Mouse (Mus musculus) liver, postnatal 0 days (tissue): Measurements from ENCODE around the gene Nod2. TPM values are rescaled to one million over a fixed set of nuclear protein-coding genes. Genes with fewer than 3 reads are reported as not detected.

ENCODE experiments used
- ATAC-seq: fragments of 200-750 bp; cut with Nextera tagmentation; 2 replicates; pipeline ENCODE4 v1.8.0; 2017; ENCODE audit warnings: mild to moderate bottlenecking, moderate library complexity
- DNase-seq: peaks from one replicate; pipeline ENCODE4 v3.0.0-alpha.2; 2016
- H3K27ac ChIP-seq: fragments of 300-500 bp; sonication (generic); 2 replicates; pipeline ENCODE4 v1.5.1; 2014; ENCODE audit warnings: antibody characterized with exemption, moderate library complexity, mild to moderate bottlenecking, low read depth
- H3K27me3 ChIP-seq: fragments of 300-500 bp; sonication (generic); 2 replicates; pipeline ENCODE4 v1.6.1; 2014; ENCODE audit warnings: low read length, control low read depth, mixed read lengths; ENCODE audit not compliant: insufficient read depth
- H3K36me3 ChIP-seq: fragments of 300-500 bp; sonication (generic); replicated peaks from 2 replicates; pipeline ENCODE4 v1.6.1; 2014; ENCODE audit warnings: mild to moderate bottlenecking, control low read depth, low read length, moderate library complexity, mixed read lengths; ENCODE audit not compliant: insufficient read depth
- H3K4me1 ChIP-seq: fragments of 300-500 bp; sonication (generic); 2 replicates; pipeline ENCODE4 v1.6.1; 2014; ENCODE audit warnings: antibody characterized with exemption, mild to moderate bottlenecking, control low read depth; ENCODE audit not compliant: insufficient read depth
- H3K4me2 ChIP-seq: fragments of 300-500 bp; sonication (generic); 2 replicates; pipeline ENCODE4 v1.6.1; 2014; ENCODE audit warnings: low read depth, mild to moderate bottlenecking, low read length, moderate library complexity, mixed read lengths
- H3K4me3 ChIP-seq: fragments of 300-500 bp; sonication (generic); 2 replicates; pipeline ENCODE4 v1.5.1; 2014; ENCODE audit warnings: low read depth, low read length
- H3K9ac ChIP-seq: fragments of 300-500 bp; sonication (generic); replicated peaks from 2 replicates; pipeline ENCODE4 v1.6.1; 2014; ENCODE audit warnings: mild to moderate bottlenecking, moderate library complexity
- H3K9me3 ChIP-seq: fragments of 300-500 bp; sonication (generic); 2 replicates; pipeline ENCODE4 v1.6.1; 2016; ENCODE audit warnings: mild to moderate bottlenecking, control low read depth, low read length, mixed read lengths
- CTCF ChIP-seq: sonication (generic); IDR thresholded peaks from 2 replicates; pipeline ENCODE4 v1.5.1; 2016; ENCODE audit warnings: antibody characterized with exemption, low read depth
- EP300 ChIP-seq: IDR thresholded peaks from 2 replicates; pipeline ENCODE4 v1.6.1; 2016; ENCODE audit warnings: antibody characterized with exemption, low read depth, mild to moderate bottlenecking
- WGBS: fragments of 180-500 bp; shearing (Covaris S2); extraction: QIAGEN DNeasy Blood & Tissue Kit; methylation state at CpG from one replicate; pipeline ENCODE4 v1.1.7; 2014; ENCODE audit not compliant: insufficient replicate concordance; 5-methylcytosine and 5-hydroxymethylcytosine counted together
- polyA plus RNA-seq: library from polyadenylated mRNA; unstranded; fragments of >200 nt; fragmentation: Nextera tagmentation; extraction: Ambion mirVana; gene quantifications from 2 replicates; pipeline ENCODE4 v1.2.1, GENCODE M21; 2015

The Nod2 gene
- polyA plus RNA-seq, 1 experiment from 2014 or later = 0.07 TPM

GRCm38 (mm10) chr8:88605361-88606040 lies 41.6 kb upstream of the Nod2 start:
- no peak overlapping the region for H3K27ac ChIP-seq

GRCm38 (mm10) chr8:88609036-88609435 lies 38.1 kb upstream of the Nod2 start:
- 74% methylated on average over 8 of the region's 8 CpGs for WGBS
- Histone ChIP-seq H3K9ac (no peak overlapping the region), H3K4me2 (no peak overlapping the region), H3K36me3 (no peaks in the 10 kb centered on the region), H3K27me3 (no peaks in the 10 kb centered on the region), H3K27ac (no peak overlapping the region), H3K4me1 (no peaks in the 10 kb centered on the region), H3K9me3 (no peaks in the 10 kb centered on the region), H3K4me3 (no peak overlapping the region)
- ATAC-seq (no peak), DNase-seq (no peak)
- TF ChIP-seq CTCF (no peak), EP300 (no peak)

More at GRCm38 (mm10) chr8:88605361-88606040, 41.6 kb upstream of the Nod2 start:
- no peaks in the 10 kb centered on the region for H3K4me1 ChIP-seq
- H3K4me3 ChIP-seq = no peak overlapping the region
- TF ChIP-seq EP300 = no peak
- TF ChIP-seq CTCF = no peak
- H3K9ac ChIP-seq = no peak overlapping the region
- no peaks in the 10 kb centered on the region for H3K27me3 ChIP-seq
- H3K36me3 ChIP-seq = no peaks in the 10 kb centered on the region
- 58% methylated on average over 13 of the region's 13 CpGs for WGBS
- peaks cover 5% of the 10 kb centered on the region; the same call in 1 of the 2 replicates for H3K9me3 ChIP-seq
- ATAC-seq (no peak), DNase-seq (no peak)
- no peak overlapping the region for H3K4me2 ChIP-seq

DNA sequence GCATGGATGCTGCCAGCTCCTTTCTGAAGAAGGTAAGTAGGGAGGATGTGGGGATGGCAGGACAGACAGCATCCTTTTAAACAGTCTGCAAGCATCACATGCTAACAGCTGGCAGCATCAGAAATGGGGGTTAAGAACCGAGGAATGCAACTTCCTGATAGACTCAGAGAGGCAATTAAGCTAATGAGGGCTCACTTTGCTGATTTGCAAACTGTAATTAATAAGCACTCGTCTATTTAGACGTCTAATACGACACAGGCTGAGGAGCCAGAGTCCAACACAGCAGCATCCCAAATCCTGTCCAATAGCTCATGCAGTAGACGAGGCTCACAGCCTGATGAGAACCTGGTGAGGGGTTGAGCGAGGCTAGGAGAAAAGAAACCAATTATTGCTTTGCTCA lies 36.8 kb upstream of the Nod2 start:
- Histone ChIP-seq H3K9me3 (no peaks in the 10 kb centered on the region), H3K4me3 (no peak overlapping the region), H3K36me3 (no peaks in the 10 kb centered on the region), H3K27me3 (no peaks in the 10 kb centered on the region), H3K9ac (no peak overlapping the region), H3K4me1 (no peaks in the 10 kb centered on the region), H3K27ac (no peak overlapping the region), H3K4me2 (no peak overlapping the region)
- no peak for ATAC-seq
- DNase-seq = no peak
- WGBS = 64% methylated on average over 6 of the region's 6 CpGs
- TF ChIP-seq CTCF (no peak), EP300 (no peak)

DNA sequence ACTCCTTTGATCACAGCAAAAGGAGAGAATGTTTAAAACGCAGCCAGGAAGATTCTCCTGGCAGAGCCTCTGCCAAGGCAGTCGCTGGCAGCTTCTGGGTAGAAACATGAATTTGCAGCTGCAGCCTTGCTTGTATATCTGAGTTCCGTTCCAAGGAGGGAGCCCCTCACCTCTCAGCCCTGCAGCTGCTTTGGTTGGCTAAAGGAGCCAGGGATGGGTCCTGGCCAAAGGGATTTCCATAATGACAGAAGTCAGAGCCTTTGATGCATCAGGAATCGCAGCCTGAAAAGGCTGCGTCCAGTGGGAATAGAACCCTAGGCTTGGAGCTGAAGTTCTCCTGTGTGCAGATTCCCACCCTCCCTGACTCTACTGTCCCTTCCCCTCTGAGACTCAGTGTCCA lies 32.1 kb upstream of the Nod2 start:
- no peak overlapping the region for H3K4me2 ChIP-seq
- no peak for TF ChIP-seq CTCF
- TF ChIP-seq EP300 = no peak
- no peak overlapping the region for H3K4me3 ChIP-seq
- H3K4me1 ChIP-seq = no peaks in the 10 kb centered on the region
- 60% methylated on average over 5 of the region's 5 CpGs for WGBS
- no peak overlapping the region for H3K9ac ChIP-seq
- ATAC-seq (no peak), DNase-seq (no peak)
- no peak overlapping the region for H3K27ac ChIP-seq
- no peaks in the 10 kb centered on the region for H3K36me3 ChIP-seq
- H3K9me3 ChIP-seq = no peaks in the 10 kb centered on the region
- no peaks in the 10 kb centered on the region for H3K27me3 ChIP-seq

GRCm38 (mm10) chr8:88618612-88619011 lies 28.5 kb upstream of the Nod2 start:
- no peak for DNase-seq
- no peaks in the 10 kb centered on the region for H3K4me1 ChIP-seq
- no peaks in the 10 kb centered on the region for H3K9me3 ChIP-seq
- 34% methylated on average over 5 of the region's 5 CpGs for WGBS
- H3K9ac ChIP-seq = no peak overlapping the region
- no peak overlapping the region for H3K27ac ChIP-seq
- ATAC-seq = no peak
- no peak for TF ChIP-seq CTCF
- TF ChIP-seq EP300 = no peak
- H3K27me3 ChIP-seq = no peaks in the 10 kb centered on the region
- no peaks in the 10 kb centered on the region for H3K36me3 ChIP-seq
- H3K4me3 ChIP-seq = no peak overlapping the region
- H3K4me2 ChIP-seq = no peak overlapping the region; the same call in 1 of the 2 replicates

DNA sequence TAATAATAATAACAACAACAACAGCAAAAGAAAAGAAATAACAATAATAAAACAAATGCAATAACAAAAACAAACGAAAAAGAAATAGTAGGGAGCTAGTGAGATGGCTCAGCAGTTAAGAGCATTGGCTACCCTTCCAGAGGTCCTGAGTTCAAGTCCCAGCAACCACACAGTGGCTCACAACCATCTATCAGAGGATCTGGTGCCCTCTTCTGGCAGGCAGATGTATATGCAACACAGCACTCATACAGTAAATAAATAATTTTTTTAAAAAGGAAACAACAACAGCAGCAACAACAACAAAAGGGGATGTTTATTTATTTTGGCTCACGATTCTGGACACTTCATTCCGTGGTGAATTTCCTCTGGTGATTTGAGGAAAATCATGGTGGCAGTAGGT lies 27.6 kb upstream of the Nod2 start:
- Histone ChIP-seq H3K4me3 (no peak overlapping the region), H3K27me3 (no peaks in the 10 kb centered on the region), H3K4me2 (no peak overlapping the region), H3K27ac (no peak overlapping the region), H3K36me3 (no peaks in the 10 kb centered on the region), H3K4me1 (no peaks in the 10 kb centered on the region), H3K9me3 (no peaks in the 10 kb centered on the region), H3K9ac (no peak overlapping the region)
- peak; percentile 58 for TF ChIP-seq CTCF
- TF ChIP-seq EP300 = no peak
- ATAC-seq (no peak), DNase-seq (no peak)
- WGBS = 61% methylated on average over 3 of the region's 3 CpGs

DNA sequence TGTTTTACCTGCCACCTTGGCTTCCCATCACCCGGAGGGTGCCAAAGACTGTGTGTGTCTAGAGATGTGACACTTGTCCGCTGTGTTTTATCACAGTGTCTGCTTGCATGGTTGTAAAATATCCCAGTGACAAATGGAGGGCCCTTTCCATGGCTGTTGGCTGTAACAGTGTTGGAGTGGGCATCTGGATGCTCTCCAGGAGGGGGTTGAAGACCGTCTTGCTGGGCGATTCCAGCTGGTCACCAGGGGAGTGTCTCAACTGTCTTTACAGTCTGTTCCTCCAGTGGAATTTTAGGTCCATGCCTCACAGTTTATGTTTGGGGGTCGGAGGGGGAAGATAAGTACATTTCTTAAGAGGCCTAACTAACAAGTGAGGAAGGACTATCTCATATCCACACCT lies 26.2 kb upstream of the Nod2 start:
- WGBS = 61% methylated on average over 5 of the region's 5 CpGs
- TF ChIP-seq EP300 = no peak
- TF ChIP-seq CTCF = no peak
- DNase-seq = no peak
- Histone ChIP-seq H3K4me3 (no peak overlapping the region), H3K9ac (no peak overlapping the region), H3K27ac (no peak overlapping the region), H3K9me3 (no peaks in the 10 kb centered on the region), H3K27me3 (no peaks in the 10 kb centered on the region), H3K4me2 (no peak overlapping the region), H3K4me1 (no peaks in the 10 kb centered on the region), H3K36me3 (no peaks in the 10 kb centered on the region)
- no peak for ATAC-seq
